ENCODE assay signal across 8 mouse cellular contexts in the genomic region with DNA sequence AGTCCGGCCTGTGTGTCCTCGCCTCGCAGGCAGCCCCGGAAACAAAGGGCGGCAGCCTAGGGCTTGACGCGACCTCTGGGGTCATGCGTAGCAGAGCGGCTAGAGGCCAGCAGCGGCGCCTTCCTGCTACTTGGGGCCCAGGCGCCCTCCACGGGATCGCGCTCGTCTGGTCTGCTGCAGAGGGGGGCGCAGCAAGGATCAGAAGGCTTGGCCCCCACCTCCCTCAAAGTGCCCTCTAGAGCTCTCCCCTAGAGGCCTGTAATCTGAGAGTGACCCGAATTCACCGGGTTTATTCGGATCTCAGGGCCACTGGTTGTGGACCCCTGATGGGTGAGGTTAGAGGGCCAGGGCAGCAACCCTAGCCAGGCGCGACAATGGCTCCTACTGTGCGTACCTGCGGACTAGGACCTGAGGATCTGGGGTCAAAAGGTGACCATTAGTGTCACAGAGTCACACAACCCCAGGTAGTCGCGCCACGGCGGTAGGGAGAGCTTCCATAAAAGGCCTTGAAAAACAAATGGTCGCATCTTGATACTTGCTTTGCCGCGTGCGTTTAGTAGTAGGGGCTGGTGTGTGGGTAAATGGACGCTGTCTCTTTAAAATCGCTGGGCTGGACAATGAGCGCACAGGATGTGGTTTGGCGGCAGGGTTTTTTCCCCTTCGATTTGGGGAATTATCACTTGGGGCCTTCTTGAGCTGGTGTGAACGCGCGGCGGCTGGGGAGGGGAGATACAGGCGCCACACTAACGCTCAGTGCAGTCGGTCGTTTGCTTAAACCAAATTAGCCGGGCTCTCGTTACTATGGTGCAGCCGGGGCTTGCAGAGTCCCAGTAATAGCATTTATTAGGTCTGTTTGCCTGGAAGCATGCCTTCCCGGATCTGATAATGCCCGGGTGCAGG.
DNase-seq lines count a peak whose midpoint lies in the region; ATAC-seq and TF ChIP-seq lines count a peak whose summit lies in the region.

No protein-coding gene starts in this region.

- peaks cover 6% of the 10 kb centered on the region; the same call in 1 of the 2 replicates for H3K36me3 ChIP-seq in liver, embryonic 13.5 days
- H3K36me3 ChIP-seq in myocyte (ENCODE audit: control insufficient read depth, insufficient read depth) = no peaks in the 10 kb centered on the region
- no peaks in the 10 kb centered on the region for H3K36me3 ChIP-seq in stomach, embryonic 16.5 days (ENCODE audit: control insufficient read depth, insufficient read depth, low read length)

- peak overlapping the region; percentile 10 for H3ac ChIP-seq in myocyte (ENCODE audit: control insufficient read depth, insufficient read length)

- DNase-seq in 3T3-L1 (ENCODE audit: low read depth, low spot score) (peak; percentile 76), MN1 (ENCODE audit: low spot score) (peak; percentile 97)
- DNase-seq in heart, adult 9 months (ENCODE audit: low spot score in 2 of 2) = peak; percentile 69 to 81
- peak; percentile 64 for DNase-seq in kidney, adult 9 months
- peak; percentile 84 for DNase-seq in liver, embryonic 13.5 days

- WGBS in liver, embryonic 13.5 days (ENCODE audit: insufficient replicate concordance) = under 1% methylated on average over 50 of the region's 50 CpGs
- 12% methylated on average over 50 of the region's 50 CpGs for WGBS in stomach, embryonic 16.5 days

- peak overlapping the region; percentile 92 for H3K4me2 ChIP-seq in liver, embryonic 13.5 days
- H3K4me2 ChIP-seq in myocyte (ENCODE audit: low read depth) = peak overlapping the region; percentile 76
- H3K4me2 ChIP-seq in stomach, embryonic 16.5 days (ENCODE audit: low read depth, low read length) = peak overlapping the region; percentile 98

- peak overlapping the region; percentile 96 for H3K27ac ChIP-seq in cortical plate, adult 2 months (ENCODE audit: insufficient read depth, low read length)
- H3K27ac ChIP-seq in liver, embryonic 13.5 days = peak overlapping the region; percentile 99
- peak overlapping the region; percentile 94 for H3K27ac ChIP-seq in stomach, embryonic 16.5 days (ENCODE audit: low read length)

- no peaks in the 10 kb centered on the region for H3K27me3 ChIP-seq in liver, embryonic 13.5 days
- H3K27me3 ChIP-seq in myocyte (ENCODE audit: control insufficient read depth, insufficient read depth, insufficient read length) = no peaks in the 10 kb centered on the region
- no peaks in the 10 kb centered on the region for H3K27me3 ChIP-seq in stomach, embryonic 16.5 days (ENCODE audit: control insufficient read depth, insufficient read depth, low read length)

- ATAC-seq in liver, embryonic 13.5 days (ENCODE audit: low read depth) = peak; percentile 60
- peak; percentile 9; the same call in 1 of the 2 replicates for ATAC-seq in stomach, embryonic 16.5 days (ENCODE audit: insufficient read depth, low FRiP score)

- H3K9me3 ChIP-seq in liver, embryonic 13.5 days (replicated peaks) = no peaks in the 10 kb centered on the region
- no peaks in the 10 kb centered on the region for H3K9me3 ChIP-seq in stomach, embryonic 16.5 days (replicated peaks; ENCODE audit: control insufficient read depth, low read length)

- peaks cover 22% of the 10 kb centered on the region for H3K79me2 ChIP-seq in myocyte (ENCODE audit: control insufficient read depth, insufficient read depth)

- peaks cover 14% of the 10 kb centered on the region for H3K4me1 ChIP-seq in cortical plate, adult 2 months (ENCODE audit: control insufficient read depth, insufficient read depth, low read length)
- peaks cover 76% of the 10 kb centered on the region for H3K4me1 ChIP-seq in liver, embryonic 13.5 days (replicated peaks)
- peaks cover 59% of the 10 kb centered on the region for H3K4me1 ChIP-seq in stomach, embryonic 16.5 days (ENCODE audit: control insufficient read depth, insufficient read depth, low read length)

- peak; percentile 53; the same call in 1 of the 2 replicates for TF ChIP-seq POLR2A in cortical plate, adult 2 months (IDR thresholded peaks at IDR 0.05; ENCODE audit: extremely low read depth, insufficient read depth, low read length)
- TF ChIP-seq POLR2A in myocyte (IDR thresholded peaks at IDR 0.05; ENCODE audit: insufficient read length, low read depth) = peak; percentile 53

- peak overlapping the region; percentile 98 for H3K9ac ChIP-seq in liver, embryonic 13.5 days
- peak overlapping the region; percentile 88 for H3K9ac ChIP-seq in stomach, embryonic 16.5 days (ENCODE audit: low read length)

- peak overlapping the region; percentile 49 for H3K4me3 ChIP-seq in cortical plate, adult 2 months (ENCODE audit: insufficient read depth, low read length)
- peak overlapping the region; percentile 99 for H3K4me3 ChIP-seq in liver, embryonic 13.5 days (replicated peaks)
- H3K4me3 ChIP-seq in myocyte = peak overlapping the region; percentile 78
- H3K4me3 ChIP-seq in stomach, embryonic 16.5 days (replicated peaks; ENCODE audit: low read length) = peak overlapping the region; percentile 74

- no peak for TF ChIP-seq CTCF in cortical plate, adult 2 months (IDR thresholded peaks at IDR 0.05; ENCODE audit: extremely low read depth, insufficient read depth, low read length)

TF ChIP-seq in myocyte, 11 proteins besides CTCF, POLR2A, EP300 and RAD21:
- TF ChIP-seq TCF3 (IDR thresholded peaks at IDR 0.05; ENCODE audit: insufficient read length, low read depth) (no peak), POLR2AphosphoS2 (IDR thresholded peaks at IDR 0.05; ENCODE audit: insufficient read length, low read depth) (no peak), MAX (IDR thresholded peaks at IDR 0.05; ENCODE audit: low read depth) (no peak), CEBPB (IDR thresholded peaks at IDR 0.05; ENCODE audit: insufficient read depth, poor library complexity, severe bottlenecking) (no peak), REST (IDR thresholded peaks at IDR 0.05; ENCODE audit: insufficient read depth, insufficient read length) (no peak), MYOD1 (IDR thresholded peaks at IDR 0.05; ENCODE audit: control insufficient read depth in 1 of 3, insufficient read length in 2 of 3, low read depth in 2 of 3) (no peak), SRF (IDR thresholded peaks at IDR 0.05; ENCODE audit: control insufficient read depth, insufficient read length, low read depth) (no peak), USF1 (IDR thresholded peaks at IDR 0.05; ENCODE audit: low read depth) (no peak), MYOG (IDR thresholded peaks at IDR 0.05; ENCODE audit: control insufficient read depth in 1 of 3, insufficient read depth in 1 of 3, insufficient read length in 2 of 3, low read depth in 2 of 3) (no peak), E2F4 (IDR thresholded peaks at IDR 0.05; ENCODE audit: insufficient read depth) (no peak), TCF12 (IDR thresholded peaks at IDR 0.05; ENCODE audit: insufficient read depth, poor library complexity, severe bottlenecking) (no peak)

Comparison
In these comparisons a context has a peak if more than half of its experiments do, and no peak if none do; other contexts are left out.
1. Peak in every context shown above with its lines: DNase-seq, ATAC-seq, H3K4me3 ChIP-seq and H3K27ac ChIP-seq.
2. H3K4me3 ChIP-seq: peak in every context shown above with its lines; median percentile 99 in liver, embryonic 13.5 days; 78 in myocyte; 74 in stomach, embryonic 16.5 days; 49 in cortical plate, adult 2 months.